Mouse (Mus musculus) ES-Bruce4 (cell line): Measurements from ENCODE around the gene Ank2.

Experiments used
- CTCF ChIP-seq: IDR thresholded peaks from one replicate; pipeline ENCODE4 v1.8.1; 2011; ENCODE audit warnings: low read depth, low read length
- EP300 ChIP-seq: IDR thresholded peaks from 2 replicates; pipeline ENCODE4 v1.6.1; 2011; ENCODE audit warnings: low read depth, low read length; ENCODE audit not compliant: insufficient read depth
- POLR2A ChIP-seq: IDR thresholded peaks from one replicate; pipeline ENCODE4 v1.8.1; 2011; ENCODE audit warnings: low read length; ENCODE audit not compliant: insufficient read depth

GRCm38 (mm10) chr3:127459858-127460257, 39.3 kb downstream of the Ank2 start:
- TF ChIP-seq CTCF (no peak), EP300 (peak; percentile 94), POLR2A (no peak)
